Mouse (Mus musculus) intestine, embryonic 15.5 days (tissue): ENCODE results near the gene Gm20918. TPM values are rescaled to one million over a fixed set of nuclear protein-coding genes. Genes with fewer than 3 reads are reported as not detected.
"Not testable (repeated sequence)": the region's sequence is repeated elsewhere in the genome, so short reads cannot be mapped to it uniquely, and the experiment has no call there.

Source experiments
- ATAC-seq: fragments of 200-750 bp; cut with Nextera tagmentation; 2 replicates; pipeline ENCODE4 v1.8.0; 2017; ENCODE audit warnings: moderate TSS enrichment, moderate library complexity
- H3K27ac ChIP-seq: fragments of 300-500 bp; sonication (generic); 2 replicates; pipeline ENCODE4 v1.5.1; 2015; ENCODE audit warnings: mild to moderate bottlenecking, inconsistent platforms
- H3K27me3 ChIP-seq: fragments of 300-500 bp; sonication (generic); replicated peaks from 2 replicates; pipeline ENCODE4 v1.6.1; 2015; ENCODE audit warnings: inconsistent platforms
- H3K36me3 ChIP-seq: fragments of 300-500 bp; sonication (generic); 2 replicates; pipeline ENCODE4 v1.6.1; 2015; ENCODE audit warnings: inconsistent platforms
- H3K4me1 ChIP-seq: fragments of 300-500 bp; sonication (generic); replicated peaks from 2 replicates; pipeline ENCODE4 v1.6.1; 2015; ENCODE audit warnings: inconsistent platforms
- H3K4me2 ChIP-seq: fragments of 300-500 bp; sonication (generic); replicated peaks from 2 replicates; pipeline ENCODE4 v1.6.1; 2015; ENCODE audit warnings: mild to moderate bottlenecking, inconsistent platforms
- H3K4me3 ChIP-seq: fragments of 300-500 bp; sonication (generic); replicated peaks from 2 replicates; pipeline ENCODE4 v1.5.1; 2015; ENCODE audit warnings: inconsistent platforms
- H3K9ac ChIP-seq: fragments of 300-500 bp; sonication (generic); 2 replicates; pipeline ENCODE4 v1.6.1; 2015; ENCODE audit warnings: inconsistent platforms
- H3K9me3 ChIP-seq: fragments of 300-500 bp; sonication (generic); 2 replicates; pipeline ENCODE4 v1.6.1; 2016; ENCODE audit warnings: inconsistent platforms
- polyA plus RNA-seq: library from polyadenylated mRNA; unstranded; fragments of >200 nt; fragmentation: Nextera tagmentation; extraction: Ambion mirVana; gene quantifications from 2 replicates; pipeline ENCODE4 v1.2.1, GENCODE M21; 2015

Gm20918 gene
- not detected in 2 replicates for polyA plus RNA-seq

GRCm38 (mm10) chrY:5043637-5044036 is at the start of gene Gm20918:
TSS of gene Gm20918 (plus strand) at chrY:5043937.
- not testable (repeated sequence) for H3K4me3 ChIP-seq, H3K4me1 ChIP-seq, H3K9ac ChIP-seq, H3K4me2 ChIP-seq, ATAC-seq, H3K36me3 ChIP-seq, H3K27ac ChIP-seq, H3K27me3 ChIP-seq, H3K9me3 ChIP-seq

Other genes starting within 250 kb of the Gm20918 start
- gene Gm21820, start 205.5 kb downstream of the Gm20918 start, polyA plus RNA-seq = not detected in 2 replicates